Mouse (Mus musculus) gonadal fat pad, adult 2 months (tissue): ENCODE measurements around the gene Abr. TPM values are rescaled to one million over a fixed set of nuclear protein-coding genes. Genes with fewer than 3 reads are reported as not detected.

ENCODE experiments used
- DNase-seq: peaks from one replicate; pipeline ENCODE4 v3.0.0-alpha.2; 2012; ENCODE audit warnings: low read depth
- polyA plus RNA-seq: library from polyadenylated mRNA; depleted of rRNA; stranded (reverse); fragments of >200 nt; gene quantifications from 2 replicates; pipeline ENCODE4 v1.2.3, GENCODE M21; 2012

Gene Abr
- polyA plus RNA-seq, 1 experiment, result 39.9 TPM

DNA sequence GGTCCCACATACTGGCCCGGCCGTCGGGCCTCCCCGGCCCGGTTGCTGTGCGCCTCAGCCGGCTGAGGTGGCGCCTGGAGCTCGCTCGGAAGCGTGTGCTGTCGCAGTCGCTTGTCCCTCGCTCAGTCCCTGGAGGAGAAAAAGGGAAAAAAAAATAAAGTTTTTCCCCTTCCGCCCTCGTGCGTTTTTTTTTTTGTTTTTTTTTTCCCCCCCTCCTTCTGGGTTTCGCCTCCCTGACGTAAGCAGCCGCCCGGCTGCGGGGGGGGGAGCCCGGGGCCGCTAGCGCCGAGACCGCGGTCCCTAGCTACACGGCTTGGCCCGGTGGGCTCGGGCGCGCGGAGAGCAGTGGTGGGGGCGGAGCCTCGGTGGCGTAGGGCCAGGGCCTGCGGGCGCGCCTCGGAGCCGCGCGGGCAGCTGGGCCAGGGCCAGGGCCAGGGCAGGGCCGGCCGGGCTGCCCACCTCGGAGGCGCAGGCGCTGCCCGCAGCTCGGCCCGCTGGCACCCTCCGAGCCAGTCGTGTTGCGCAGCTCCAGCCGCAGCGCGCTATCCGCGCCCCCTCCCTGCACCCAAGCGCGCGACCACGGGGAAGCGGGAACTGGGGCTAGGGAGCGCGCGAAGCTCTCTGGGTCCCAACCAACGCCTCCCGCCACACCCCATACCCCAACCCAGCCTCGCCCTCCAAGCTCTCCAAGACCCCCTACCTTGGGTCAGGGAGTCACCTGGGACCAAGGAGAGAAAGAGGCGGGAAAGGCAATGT is 1.3 kb upstream of the Abr start:
- no peak for DNase-seq

DNA sequence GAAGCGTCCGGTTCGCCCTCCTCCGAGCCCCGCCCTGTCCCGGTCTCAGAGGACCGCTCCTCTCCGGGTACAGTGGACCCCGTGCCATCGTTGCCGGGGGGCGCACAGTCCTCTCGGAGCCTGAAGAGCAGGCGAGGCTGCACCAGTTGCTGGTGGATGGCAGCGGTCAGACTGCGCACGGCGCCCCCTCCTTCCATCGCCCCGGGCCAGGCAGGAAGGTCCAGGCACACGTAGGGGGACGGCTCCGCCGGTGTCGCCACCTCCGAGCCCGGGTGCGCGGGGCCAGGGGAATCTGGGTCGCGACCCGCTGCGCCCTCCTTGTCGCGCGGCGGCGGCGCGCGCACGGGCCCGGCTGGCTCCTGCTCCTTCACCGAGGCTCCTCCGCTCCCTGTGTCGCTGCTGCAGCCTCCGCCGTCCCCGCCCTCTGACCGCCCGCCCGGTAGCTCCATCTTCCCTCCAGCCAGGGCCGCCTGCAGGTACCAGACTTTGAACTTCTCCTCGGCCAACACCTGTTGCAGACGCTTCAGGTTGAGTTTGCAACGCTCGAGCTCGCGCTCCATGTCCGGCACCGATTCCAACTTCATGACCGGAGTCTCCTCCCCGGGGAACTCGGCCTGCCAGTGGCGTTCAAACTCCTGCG is 572 bp upstream of the Abr start:
- no peak for DNase-seq

DNA sequence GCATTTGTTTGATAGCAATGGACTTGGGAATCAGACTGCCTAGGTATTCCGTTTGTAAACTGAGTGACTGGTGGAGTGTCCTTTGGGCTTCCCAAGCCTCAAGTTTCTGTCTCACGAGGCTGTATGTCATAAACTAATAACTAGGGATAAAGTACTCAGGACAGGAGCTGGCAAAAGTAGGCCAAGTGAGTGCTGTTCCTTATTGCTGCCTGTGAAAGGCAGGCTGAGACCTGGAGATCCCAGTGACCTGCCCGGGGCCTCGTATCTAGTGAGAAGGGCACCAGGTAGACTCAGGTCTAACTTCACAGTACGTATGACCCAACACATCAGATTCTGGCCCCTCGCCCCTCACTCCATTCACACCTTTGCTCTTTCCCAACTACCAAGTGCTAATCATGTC is 4.0 kb downstream of the Abr start:
- DNase-seq, result no peak

DNA sequence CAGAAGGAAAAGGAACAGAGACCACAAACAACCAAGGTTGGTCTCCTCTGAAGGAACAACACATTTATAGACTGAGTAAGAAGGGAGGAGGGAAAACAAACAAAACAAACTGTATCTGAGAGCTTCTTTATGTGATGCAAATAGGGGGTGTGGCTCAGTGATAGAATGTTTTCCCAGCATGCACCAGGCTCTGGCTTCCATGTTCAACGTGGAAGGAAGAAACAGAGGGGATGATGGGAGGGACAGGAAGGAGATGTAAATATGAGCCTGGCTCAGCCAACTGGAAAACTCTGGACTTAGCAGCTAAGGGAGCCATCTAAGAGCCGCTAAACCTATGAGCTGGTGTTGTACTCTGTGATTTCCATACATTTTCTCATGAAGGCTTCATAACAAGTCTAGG is 7.9 kb downstream of the Abr start:
- no peak for DNase-seq

DNA sequence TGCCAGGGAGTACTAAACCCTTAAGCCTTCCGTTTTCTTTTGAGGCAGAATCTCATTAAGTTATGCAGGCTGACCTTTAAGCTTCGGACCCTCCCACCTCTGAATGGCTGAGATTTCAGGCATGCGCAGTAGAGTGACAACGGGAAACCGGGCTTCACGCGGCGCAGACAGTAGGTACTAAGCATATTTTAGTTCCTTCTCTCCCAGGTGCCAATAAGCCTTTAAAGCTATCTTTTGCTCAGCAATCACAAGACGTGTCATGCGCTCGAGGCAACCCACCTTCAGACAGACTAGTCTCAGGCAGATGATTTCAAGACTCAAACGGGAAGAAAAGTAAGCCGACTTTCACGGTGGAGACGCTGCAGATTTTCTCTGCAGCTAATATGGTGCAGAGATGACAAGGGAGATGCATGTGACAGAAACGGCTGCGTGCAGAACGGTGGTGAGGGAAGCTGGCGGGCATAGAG is 9.4 kb downstream of the Abr start:
- DNase-seq, result peak; percentile 5

DNA sequence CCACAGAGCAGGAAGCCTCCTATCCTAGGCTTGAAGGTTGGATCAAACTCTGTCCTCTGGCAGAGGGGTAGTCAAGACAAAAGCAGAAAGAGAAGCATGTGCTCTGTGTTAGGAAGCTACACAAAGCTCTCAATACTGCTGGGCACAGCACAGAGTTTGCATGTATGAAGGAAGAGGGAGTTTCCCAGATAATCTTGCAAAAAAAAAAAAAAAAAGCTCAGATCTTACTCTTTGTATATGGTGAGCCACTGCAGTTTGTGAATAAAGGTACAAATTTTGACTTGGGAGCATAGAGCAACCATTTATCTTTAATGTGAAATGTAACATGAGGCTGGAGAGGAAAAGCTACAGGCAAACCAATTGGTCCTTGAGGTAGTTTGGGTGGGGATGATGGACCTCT is 11.2 kb downstream of the Abr start:
- DNase-seq, result no peak

DNA sequence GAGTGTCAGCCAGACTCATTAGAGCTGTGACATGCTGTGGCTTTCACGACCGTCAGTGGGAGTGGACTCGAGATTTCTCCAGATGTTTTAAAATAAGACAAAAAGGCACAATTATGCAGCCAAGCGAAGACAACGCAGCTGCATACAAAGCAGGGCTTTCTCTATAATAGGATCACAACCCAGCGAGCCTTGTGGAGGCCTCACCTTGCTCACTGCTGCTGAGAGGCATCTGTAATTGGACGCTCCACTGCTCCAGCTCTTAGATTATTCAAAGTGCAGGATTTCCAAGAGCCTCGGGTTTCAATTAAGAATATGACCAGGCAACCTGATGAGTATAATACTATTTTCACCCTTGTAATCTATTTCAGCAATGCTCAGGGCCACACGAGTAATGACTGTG is 15.6 kb downstream of the Abr start:
- no peak for DNase-seq

DNA sequence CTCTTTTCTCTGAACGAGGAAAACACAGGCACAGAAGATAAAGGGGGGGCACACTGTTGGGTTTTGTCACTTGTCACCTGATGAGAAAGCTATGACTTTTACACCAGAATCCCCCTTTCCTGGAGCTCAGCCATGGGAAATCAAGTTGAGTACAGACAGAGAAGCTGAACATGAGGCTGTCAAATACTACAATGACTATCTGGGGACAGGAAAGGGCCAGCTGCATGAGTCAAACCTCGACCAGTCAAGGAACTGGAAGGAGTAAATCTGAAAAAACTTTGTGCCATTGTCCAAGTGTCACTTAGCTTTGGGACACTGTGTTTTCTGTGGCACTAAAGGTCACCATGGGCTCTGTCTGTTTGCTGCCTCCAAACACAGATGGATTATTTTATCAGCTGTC is 22.9 kb downstream of the Abr start:
- DNase-seq, result no peak

DNA sequence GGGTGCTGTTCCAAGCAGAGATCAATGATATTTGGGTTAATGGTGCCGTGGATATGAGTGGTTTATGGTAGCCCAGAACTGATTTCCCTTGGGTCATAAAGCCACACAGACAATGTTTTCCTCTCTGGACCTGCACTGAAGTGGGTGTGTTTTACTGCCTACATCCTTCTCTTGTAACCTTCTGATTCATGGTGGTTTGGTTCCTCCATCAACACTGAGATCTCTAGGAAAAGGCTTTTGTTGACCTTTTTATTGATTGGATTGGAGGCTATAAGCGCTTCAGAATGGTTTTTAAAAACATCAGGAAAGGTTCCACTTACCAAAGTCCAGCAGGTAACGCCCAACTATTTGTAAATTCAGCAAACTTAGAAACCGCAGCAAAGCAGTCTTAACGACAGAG is 23.4 kb downstream of the Abr start:
- DNase-seq, result no peak

DNA sequence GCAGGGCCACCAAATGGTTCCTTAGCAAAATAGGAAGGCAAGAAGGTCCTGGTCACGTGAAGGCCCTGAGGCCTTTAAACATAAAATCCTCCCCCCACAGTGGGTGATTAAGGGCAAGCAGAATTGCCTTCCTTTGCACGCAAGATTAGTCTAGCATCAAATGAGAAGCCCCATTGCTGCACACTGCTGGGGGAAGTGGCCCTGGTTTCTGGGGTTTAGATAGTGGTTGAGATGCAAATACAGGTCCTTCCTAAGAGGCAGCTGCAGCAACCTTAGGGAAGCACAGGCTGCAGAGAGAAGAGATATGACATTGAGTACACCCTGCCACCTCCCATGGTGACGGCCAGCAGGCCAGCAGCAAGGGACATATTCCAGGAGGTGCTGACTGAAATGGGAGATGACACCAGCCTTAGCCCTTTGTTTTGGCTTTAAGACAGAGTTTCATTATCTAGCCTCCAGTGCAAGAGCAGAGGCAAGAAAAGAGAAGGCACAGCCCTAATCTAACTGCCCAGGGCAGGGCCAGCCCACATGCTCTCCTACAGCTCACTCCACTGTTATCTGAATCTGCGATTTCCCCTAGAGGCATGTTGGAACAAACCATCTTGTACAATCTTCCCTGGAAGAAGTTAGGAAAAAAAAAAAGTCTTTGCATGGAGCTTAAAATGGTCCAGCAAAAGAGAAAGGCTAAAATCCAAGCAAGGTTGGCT is 28.3 kb downstream of the Abr start:
- DNase-seq, result no peak

DNA sequence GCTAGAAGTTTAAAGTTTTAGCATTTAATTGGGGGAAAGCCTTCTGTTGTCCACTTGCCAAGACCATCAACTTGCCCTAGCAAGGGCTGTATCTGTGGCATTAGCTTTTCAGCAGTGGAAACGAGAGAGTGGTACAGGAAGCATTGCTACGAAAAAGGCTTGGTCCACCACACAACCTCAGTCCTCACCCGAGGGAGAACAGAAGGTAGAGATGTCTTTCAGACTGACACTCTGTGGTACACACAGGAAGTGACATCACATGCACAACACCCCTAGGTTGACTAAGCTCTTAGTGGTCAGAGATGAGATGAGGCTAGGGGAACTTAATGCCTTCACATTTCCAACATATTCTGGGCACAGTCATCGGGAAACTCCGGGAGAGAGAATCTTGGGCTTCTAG is 32.4 kb downstream of the Abr start:
- DNase-seq, result no peak

DNA sequence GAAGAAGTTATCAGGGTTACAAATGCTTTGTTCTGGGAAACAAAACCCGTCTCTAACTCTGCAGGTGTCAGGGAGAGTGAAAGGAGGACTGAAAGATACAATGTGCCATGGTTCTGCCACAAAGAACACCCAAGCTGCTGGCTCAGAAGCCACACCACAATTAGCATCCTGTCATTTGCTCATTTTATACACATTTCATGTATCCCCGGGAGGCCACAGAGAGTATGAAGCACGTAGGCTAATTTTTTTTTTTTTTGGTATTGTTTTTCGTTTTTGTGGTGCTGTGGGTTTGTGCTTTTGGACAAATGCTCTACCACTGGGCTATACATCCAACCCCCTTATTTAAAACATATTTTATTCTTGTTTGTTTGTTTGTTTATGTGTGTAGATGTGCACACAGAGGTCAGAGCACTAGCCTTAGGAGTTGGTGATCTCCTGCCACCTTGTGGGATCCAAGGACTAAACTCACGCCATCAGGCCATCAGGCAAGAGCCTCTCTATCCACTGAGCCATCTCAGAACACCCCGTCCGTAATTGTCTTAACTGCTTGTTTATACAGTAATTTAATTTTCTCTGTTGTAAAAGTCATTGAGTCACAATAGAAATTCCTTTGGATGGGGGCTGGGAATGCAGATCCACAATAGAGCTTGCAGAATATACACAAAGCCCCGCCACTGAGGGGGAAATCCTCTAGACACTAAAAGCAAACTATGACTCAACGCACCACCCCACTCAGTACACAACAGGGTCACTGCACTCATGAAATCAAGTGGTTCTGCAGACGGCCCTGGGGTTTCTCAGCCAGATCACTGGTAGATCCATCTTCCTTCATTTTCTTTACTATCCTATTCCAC is 33.3 kb downstream of the Abr start:
- DNase-seq, result no peak

DNA sequence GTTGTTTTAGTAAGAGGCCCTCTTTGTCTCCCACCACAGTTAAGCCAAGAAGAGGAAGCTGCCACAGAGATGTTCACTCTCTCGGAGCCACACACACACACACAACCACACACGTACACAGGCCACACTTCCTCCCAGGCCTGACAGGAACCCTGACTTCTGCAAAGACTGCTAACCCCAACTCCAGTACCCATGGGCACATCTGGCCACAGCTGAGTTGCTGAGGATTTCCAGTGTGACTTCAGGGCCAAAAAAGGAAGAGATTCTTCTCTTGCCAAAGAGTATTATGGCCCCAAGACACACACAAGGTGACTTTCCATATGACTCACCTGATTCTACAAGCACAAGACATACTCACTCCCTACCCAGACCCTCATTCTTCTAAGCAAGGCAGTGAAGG is 34.1 kb downstream of the Abr start:
- no peak for DNase-seq

DNA sequence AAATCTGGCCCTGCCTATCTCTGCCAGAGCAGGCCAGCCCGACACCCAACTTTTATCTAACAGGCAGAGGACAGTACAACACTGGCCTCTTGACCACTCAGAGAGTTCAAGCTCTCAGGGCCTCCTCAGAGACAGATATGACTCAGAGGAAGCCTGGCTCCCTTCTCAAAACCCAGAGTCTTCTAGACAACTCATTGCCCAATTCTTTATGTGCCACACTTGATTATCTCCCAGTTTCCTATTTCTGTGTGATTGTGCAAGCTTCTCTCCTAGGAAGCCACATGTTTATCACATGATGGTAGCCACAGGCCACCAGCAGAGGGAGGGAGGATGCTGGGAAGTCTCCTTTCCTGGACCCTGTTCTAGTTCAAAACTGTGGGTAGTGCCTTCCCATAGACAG is 34.8 kb downstream of the Abr start:
- DNase-seq, result no peak

DNA sequence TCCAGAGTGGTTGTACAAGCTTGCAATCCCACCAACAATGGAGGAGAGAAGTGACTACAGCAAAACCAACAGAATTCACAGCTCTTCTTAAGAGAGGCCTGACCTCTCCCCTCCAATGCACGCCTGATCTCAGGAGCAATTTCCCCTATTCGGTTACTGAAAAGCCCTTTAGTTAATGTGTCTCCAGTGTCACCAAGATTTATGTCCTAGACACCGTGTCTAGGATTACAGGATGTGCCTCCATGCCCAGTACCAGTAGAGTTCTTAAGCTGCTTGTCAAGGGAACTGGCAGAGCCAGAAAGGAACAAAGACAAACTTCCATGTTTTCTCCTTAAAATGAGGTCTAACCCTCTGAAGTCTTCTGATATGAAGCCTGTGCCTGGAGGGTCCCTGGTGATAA is 36.0 kb downstream of the Abr start:
- no peak for DNase-seq

DNA sequence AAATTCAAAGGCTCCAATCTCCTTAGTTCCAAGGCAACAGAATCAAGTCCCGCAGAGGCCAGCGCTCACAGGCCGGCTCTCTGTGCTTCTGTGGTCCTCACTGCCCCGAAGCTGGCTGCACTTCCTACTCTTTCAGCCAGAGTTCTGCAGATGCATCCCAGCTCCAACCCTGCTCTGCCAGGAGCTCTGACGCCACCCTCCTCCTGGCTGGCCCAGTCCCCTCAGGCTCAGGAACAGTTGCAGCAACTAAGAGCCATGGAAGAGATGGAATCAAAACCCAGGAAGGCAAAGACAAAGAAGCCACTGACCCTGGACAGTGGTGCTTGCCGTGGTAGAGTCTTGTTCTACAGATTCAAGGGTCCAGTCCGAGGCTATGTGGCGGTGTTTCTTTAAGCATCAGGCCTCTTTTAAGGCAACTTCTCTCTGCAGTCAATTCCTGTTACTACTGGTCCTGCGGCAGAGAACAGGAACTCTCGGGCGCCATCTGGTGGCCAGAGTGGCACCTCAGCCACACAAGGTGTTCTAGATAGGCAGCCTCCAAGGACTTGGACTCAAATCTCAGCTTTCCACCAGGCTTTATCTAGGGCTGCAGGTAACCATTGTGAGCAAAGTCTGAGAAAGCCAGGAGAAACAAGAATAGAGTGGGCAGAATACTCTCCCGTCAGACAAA is 44.4 kb downstream of the Abr start:
- peak; percentile 22 for DNase-seq

DNA sequence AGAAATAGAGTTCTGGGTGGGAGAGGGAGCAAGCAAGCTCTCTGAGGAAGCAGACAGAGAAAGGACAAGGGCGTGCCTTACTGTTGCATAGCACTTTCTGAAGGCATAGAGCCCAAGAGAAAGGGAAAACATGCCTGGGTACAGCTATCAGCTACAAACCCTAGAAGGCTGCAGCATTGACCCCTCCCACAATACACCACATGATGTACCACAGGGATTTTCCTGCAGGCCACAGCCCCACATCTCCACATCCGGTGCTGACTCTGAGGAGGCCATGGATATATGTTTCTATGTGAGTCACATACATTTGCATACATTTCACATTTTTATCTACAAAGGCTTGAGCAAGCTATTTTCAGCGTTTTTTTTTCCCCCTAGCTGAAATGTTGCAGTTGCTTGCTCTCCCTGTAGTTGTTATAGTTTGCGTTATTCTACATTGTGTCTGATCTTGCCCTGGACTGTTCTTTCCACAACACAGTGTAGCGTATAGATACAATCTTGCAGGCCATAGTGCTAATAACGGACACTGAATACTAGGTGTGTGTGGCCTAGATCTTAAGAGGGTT is 49.2 kb downstream of the Abr start:
- DNase-seq, result no peak

DNA sequence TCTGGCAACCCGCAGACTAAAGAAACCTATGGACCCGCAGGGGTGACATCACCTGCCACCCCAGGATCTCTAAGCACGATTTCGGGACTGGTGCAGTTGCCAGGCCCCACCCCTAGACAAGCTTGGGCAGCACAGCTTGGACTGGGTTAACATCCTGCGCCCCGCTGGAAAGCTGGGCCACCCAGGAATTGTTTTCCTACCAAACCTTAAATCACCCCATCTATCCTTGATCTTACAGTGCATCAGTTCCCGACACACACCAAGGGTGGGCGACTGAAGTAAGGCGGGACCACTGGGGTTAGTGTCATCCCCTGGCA is 50.5 kb downstream of the Abr start:
- DNase-seq, result no peak

DNA sequence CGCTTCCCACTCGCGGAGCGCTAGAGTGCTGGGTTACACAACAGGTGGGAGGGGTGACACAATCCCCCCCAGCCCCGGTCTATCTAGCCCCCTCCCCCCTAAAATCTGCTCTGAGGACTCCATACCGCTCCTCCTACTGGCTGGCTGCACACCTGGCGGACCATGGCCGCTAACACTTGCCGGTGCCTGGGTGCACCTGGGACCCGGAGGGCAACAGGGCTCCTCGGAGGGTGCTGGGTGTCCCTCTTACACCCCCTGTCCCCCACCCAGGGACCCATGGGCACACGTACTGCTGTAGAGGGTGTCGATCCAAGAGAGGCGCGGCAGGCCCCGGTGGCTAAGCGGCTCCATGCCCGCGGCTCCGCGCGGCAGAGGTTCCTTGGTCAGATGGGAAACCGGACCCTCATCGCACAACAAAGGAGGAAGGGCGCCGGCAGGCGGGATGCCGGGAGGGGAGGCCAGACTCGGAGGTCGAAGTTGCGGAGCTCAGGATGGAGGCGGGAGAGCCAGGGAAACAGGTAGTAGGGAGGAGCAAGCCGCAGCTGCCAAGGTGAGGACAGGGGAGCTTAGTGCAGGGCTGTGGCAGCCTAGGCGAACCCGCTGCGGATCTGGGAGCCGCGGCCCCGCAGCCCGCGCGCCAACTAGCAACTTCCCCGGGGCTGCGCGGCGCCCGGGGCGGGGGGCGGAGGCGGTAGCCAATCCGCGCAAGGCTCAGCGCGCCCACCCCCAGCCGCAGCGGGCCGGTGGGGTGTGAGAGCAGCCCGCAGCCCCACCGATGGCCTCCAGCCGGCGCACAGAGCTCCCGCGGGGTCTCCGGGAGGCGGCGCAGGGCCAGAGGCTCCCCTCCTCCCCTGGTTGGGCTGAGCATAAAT is 51.1 kb downstream of the Abr start:
- no peak for DNase-seq

DNA sequence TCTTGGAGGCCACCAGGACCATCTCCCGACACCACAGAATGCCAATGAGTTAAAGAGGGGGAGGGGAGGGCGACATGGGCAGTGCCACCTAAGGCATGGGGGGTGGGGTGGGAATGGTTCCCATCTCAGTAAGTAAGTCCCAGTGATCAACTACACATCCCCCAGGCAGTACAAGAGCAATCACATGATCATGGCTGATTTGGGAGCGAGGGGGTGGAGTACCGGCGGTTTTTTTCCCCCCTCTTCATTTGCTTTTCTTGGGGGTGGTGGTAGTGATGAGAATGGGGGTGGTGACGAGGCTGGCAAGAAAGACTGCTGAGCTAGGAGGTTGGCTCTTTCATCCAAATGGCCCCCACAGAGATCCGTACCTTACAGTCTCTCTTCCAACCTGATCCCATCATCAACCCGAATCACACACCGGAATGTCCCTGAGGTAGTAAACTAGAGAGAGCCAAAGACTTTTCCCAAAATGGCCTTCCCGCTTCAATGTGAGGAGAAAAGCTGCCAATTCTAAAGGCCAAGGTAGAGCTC is 51.8 kb downstream of the Abr start:
- no peak for DNase-seq
